Mouse (Mus musculus) midbrain, embryonic 16.5 days (tissue): ENCODE data around the gene Atg3. TPM values are rescaled to one million over a fixed set of nuclear protein-coding genes. Genes with fewer than 3 reads are reported as not detected.

Experiments used
- ATAC-seq: fragments of 200-750 bp; cut with Nextera tagmentation; 2 replicates; pipeline ENCODE4 v1.8.0; 2017; ENCODE audit warnings: moderate TSS enrichment
- H3K27ac ChIP-seq: fragments of 300-500 bp; sonication (generic); 2 replicates; pipeline ENCODE4 v1.5.1; 2014; ENCODE audit warnings: mild to moderate bottlenecking, low read length, mixed read lengths
- H3K27me3 ChIP-seq: fragments of 300-500 bp; sonication (generic); 2 replicates; pipeline ENCODE4 v1.6.1; 2014; ENCODE audit warnings: low read depth, low read length, mixed read lengths; ENCODE audit not compliant: control insufficient read depth, insufficient read depth
- H3K36me3 ChIP-seq: fragments of 300-500 bp; sonication (generic); 2 replicates; pipeline ENCODE4 v1.6.1; 2014; ENCODE audit warnings: mild to moderate bottlenecking, low read length, moderate library complexity, mixed read lengths; ENCODE audit not compliant: control insufficient read depth, insufficient read depth
- H3K4me1 ChIP-seq: fragments of 300-500 bp; sonication (generic); 2 replicates; pipeline ENCODE4 v1.6.1; 2014; ENCODE audit warnings: mild to moderate bottlenecking, low read length, mixed read lengths; ENCODE audit not compliant: control insufficient read depth, insufficient read depth
- H3K4me2 ChIP-seq: fragments of 300-500 bp; sonication (generic); 2 replicates; pipeline ENCODE4 v1.6.1; 2014; ENCODE audit warnings: mild to moderate bottlenecking, low read length, mixed read lengths
- H3K4me3 ChIP-seq: fragments of 300-500 bp; sonication (generic); 2 replicates; pipeline ENCODE4 v1.5.1; 2014; ENCODE audit warnings: low read depth, mild to moderate bottlenecking, low read length, moderate library complexity, mixed read lengths
- H3K9ac ChIP-seq: fragments of 300-500 bp; sonication (generic); 2 replicates; pipeline ENCODE4 v1.6.1; 2014; ENCODE audit warnings: low read depth, low read length, mixed read lengths
- H3K9me3 ChIP-seq: fragments of 300-500 bp; sonication (generic); replicated peaks from 2 replicates; pipeline ENCODE4 v1.6.1; 2014; ENCODE audit warnings: mild to moderate bottlenecking, low read length, mixed read lengths; ENCODE audit not compliant: control insufficient read depth, poor library complexity, severe bottlenecking
- WGBS: fragments of 180-500 bp; shearing (Covaris S2); extraction: QIAGEN DNeasy Blood & Tissue Kit; methylation state at CpG from one replicate; pipeline ENCODE4 v1.1.7; 2014; 5-methylcytosine and 5-hydroxymethylcytosine counted together
- polyA plus RNA-seq: library from polyadenylated mRNA; unstranded; fragments of >200 nt; fragmentation: Nextera tagmentation; extraction: Ambion mirVana; gene quantifications from 2 replicates; pipeline ENCODE4 v1.2.1, GENCODE M21; 2015

Gene Atg3
- polyA plus RNA-seq, 1 experiment from 2014 or later: 47.5 TPM

- Histone ChIP-seq H3K4me1 (no peaks in the 10 kb centered on the region), H3K27me3 (no peaks in the 10 kb centered on the region), H3K4me2 (no peak overlapping the region), H3K27ac (no peak overlapping the region), H3K9ac (no peak overlapping the region), H3K36me3 (0 out of 2 replicates have a peak, but pooled peaks cover 4% of the 10 kb centered on the region), H3K4me3 (no peak overlapping the region), H3K9me3 (no peaks in the 10 kb centered on the region)
- peak; percentile 40 for ATAC-seq
- 0% methylated on average over 1 of the region's 1 CpGs for WGBS
Measured at GRCm38 (mm10) chr16:45192613-45193012, 34.0 kb downstream of the Atg3 start.

GRCm38 (mm10) chr16:45196816-45197215 lies 38.2 kb downstream of the Atg3 start:
- Histone ChIP-seq H3K4me3 (no peak overlapping the region), H3K4me1 (no peaks in the 10 kb centered on the region), H3K36me3 (no peaks in the 10 kb centered on the region), H3K27ac (no peak overlapping the region), H3K4me2 (no peak overlapping the region), H3K9me3 (no peaks in the 10 kb centered on the region), H3K27me3 (no peaks in the 10 kb centered on the region), H3K9ac (no peak overlapping the region)
- ATAC-seq: peak; percentile 93
- 31% methylated on average over 6 of the region's 6 CpGs for whole genome bisulfite sequencing

GRCm38 (mm10) chr16:45201395-45201794 lies 42.8 kb downstream of the Atg3 start:
- H3K27me3 ChIP-seq: no peaks in the 10 kb centered on the region
- H3K27ac ChIP-seq: no peak overlapping the region
- no peak for ATAC-seq
- H3K4me2 ChIP-seq: no peak overlapping the region
- H3K9me3 ChIP-seq: no peaks in the 10 kb centered on the region
- no peak overlapping the region for H3K4me3 ChIP-seq
- 93% methylated on average over 2 of the region's 2 CpGs for WGBS
- H3K36me3 ChIP-seq: no peaks in the 10 kb centered on the region
- H3K4me1 ChIP-seq: no peaks in the 10 kb centered on the region
- H3K9ac ChIP-seq: no peak overlapping the region

GRCm38 (mm10) chr16:45204438-45204837 lies 45.9 kb downstream of the Atg3 start:
- Histone ChIP-seq H3K27me3 (no peaks in the 10 kb centered on the region), H3K27ac (no peak overlapping the region), H3K9ac (no peak overlapping the region), H3K36me3 (no peaks in the 10 kb centered on the region), H3K4me2 (no peak overlapping the region), H3K4me1 (no peaks in the 10 kb centered on the region), H3K4me3 (no peak overlapping the region), H3K9me3 (no peaks in the 10 kb centered on the region)
- 88% methylated on average over 4 of the region's 4 CpGs for WGBS
- no peak for ATAC-seq

GRCm38 (mm10) chr16:45204859-45205670 lies 46.5 kb downstream of the Atg3 start:
- H3K9me3 ChIP-seq: no peaks in the 10 kb centered on the region
- H3K4me1 ChIP-seq: no peaks in the 10 kb centered on the region
- no peak overlapping the region for H3K27ac ChIP-seq
- H3K36me3 ChIP-seq: no peaks in the 10 kb centered on the region
- no peaks in the 10 kb centered on the region for H3K27me3 ChIP-seq
- H3K4me2 ChIP-seq: no peak overlapping the region
- ATAC-seq: no peak
- WGBS: 75% methylated on average over 12 of the region's 12 CpGs
- H3K4me3 ChIP-seq: no peak overlapping the region
- no peak overlapping the region for H3K9ac ChIP-seq

GRCm38 (mm10) chr16:45222016-45222415 lies 63.4 kb downstream of the Atg3 start:
- Histone ChIP-seq H3K36me3 (no peaks in the 10 kb centered on the region), H3K4me2 (no peak overlapping the region), H3K4me3 (no peak overlapping the region), H3K9ac (no peak overlapping the region), H3K4me1 (no peaks in the 10 kb centered on the region), H3K27me3 (no peaks in the 10 kb centered on the region), H3K9me3 (no peaks in the 10 kb centered on the region), H3K27ac (no peak overlapping the region)
- 51% methylated on average over 2 of the region's 2 CpGs for WGBS
- ATAC-seq: no peak

- Histone ChIP-seq H3K27me3 (no peaks in the 10 kb centered on the region), H3K4me1 (no peaks in the 10 kb centered on the region), H3K9me3 (no peaks in the 10 kb centered on the region), H3K27ac (no peak overlapping the region), H3K4me3 (no peak overlapping the region), H3K36me3 (no peaks in the 10 kb centered on the region), H3K4me2 (no peak overlapping the region), H3K9ac (no peak overlapping the region)
- no peak for ATAC-seq
- WGBS: 95% methylated on average over 3 of the region's 3 CpGs
Measured at GRCm38 (mm10) chr16:45222771-45223170, 64.2 kb downstream of the Atg3 start.

GRCm38 (mm10) chr16:45223648-45224388 lies 65.2 kb downstream of the Atg3 start, which contains the start of gene Btla:
Gene Btla (plus strand): TSS chr16:45224315.
- H3K9me3 ChIP-seq: no peaks in the 10 kb centered on the region
- no peaks in the 10 kb centered on the region for H3K27me3 ChIP-seq
- no peaks in the 10 kb centered on the region for H3K36me3 ChIP-seq
- ATAC-seq: no peak
- no peaks in the 10 kb centered on the region for H3K4me1 ChIP-seq
- H3K4me2 ChIP-seq: no peak within 1 kb of the TSS
- 29% methylated on average over 10 of the region's 10 CpGs for WGBS
- no peak within 1 kb of the TSS for H3K4me3 ChIP-seq
- H3K9ac ChIP-seq: no peak within 1 kb of the TSS
- H3K27ac ChIP-seq: no peak within 1 kb of the TSS

GRCm38 (mm10) chr16:45224431-45225008 lies 65.9 kb downstream of the Atg3 start:
- no peak overlapping the region for H3K9ac ChIP-seq
- no peak for ATAC-seq

More at GRCm38 (mm10) chr16:45224431-45225008, 65.9 kb downstream of the Atg3 start:
- H3K9me3 ChIP-seq: no peaks in the 10 kb centered on the region
- H3K4me2 ChIP-seq: no peak overlapping the region
- no peaks in the 10 kb centered on the region for H3K27me3 ChIP-seq
- no peaks in the 10 kb centered on the region for H3K36me3 ChIP-seq
- no peaks in the 10 kb centered on the region for H3K4me1 ChIP-seq
- WGBS: 59% methylated on average over 4 of the region's 4 CpGs
- no peak overlapping the region for H3K27ac ChIP-seq
- no peak overlapping the region for H3K4me3 ChIP-seq
